Mouse (Mus musculus): ENCODE data around the gene Scoc.

DNA sequence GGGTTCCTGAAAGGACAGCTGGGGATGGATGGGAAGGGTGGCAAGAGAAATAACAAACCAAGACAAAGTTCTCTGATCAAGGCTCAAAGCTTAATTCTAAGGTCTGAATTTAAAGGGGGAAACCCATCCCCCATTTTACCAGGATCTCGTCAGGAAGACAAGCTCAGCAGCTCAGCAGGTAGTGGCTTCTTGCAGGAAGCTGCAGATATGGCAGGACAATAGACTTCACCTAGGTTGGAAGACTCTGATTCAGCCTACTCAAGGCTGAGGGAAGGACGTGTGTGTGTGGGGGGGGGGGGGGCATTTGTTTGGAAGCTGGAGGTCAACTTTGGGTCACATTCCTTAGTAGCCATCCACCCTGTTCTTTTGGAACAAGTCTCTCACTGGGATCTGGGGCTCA is 75.3 kb downstream of the Scoc start:
- no peak for TF ChIP-seq GATA1 (IDR thresholded peaks at IDR 0.05; ENCODE audit: low read length)
- TF ChIP-seq TAL1 (IDR thresholded peaks at IDR 0.05; ENCODE audit: low read length), result no peak
